Mouse (Mus musculus): Measurements from ENCODE around the gene Xrn1.
"Not testable (repeated sequence)": the region's sequence is repeated elsewhere in the genome, so short reads cannot be mapped to it uniquely, and the experiment has no call there.

Gene Xrn1

DNA sequence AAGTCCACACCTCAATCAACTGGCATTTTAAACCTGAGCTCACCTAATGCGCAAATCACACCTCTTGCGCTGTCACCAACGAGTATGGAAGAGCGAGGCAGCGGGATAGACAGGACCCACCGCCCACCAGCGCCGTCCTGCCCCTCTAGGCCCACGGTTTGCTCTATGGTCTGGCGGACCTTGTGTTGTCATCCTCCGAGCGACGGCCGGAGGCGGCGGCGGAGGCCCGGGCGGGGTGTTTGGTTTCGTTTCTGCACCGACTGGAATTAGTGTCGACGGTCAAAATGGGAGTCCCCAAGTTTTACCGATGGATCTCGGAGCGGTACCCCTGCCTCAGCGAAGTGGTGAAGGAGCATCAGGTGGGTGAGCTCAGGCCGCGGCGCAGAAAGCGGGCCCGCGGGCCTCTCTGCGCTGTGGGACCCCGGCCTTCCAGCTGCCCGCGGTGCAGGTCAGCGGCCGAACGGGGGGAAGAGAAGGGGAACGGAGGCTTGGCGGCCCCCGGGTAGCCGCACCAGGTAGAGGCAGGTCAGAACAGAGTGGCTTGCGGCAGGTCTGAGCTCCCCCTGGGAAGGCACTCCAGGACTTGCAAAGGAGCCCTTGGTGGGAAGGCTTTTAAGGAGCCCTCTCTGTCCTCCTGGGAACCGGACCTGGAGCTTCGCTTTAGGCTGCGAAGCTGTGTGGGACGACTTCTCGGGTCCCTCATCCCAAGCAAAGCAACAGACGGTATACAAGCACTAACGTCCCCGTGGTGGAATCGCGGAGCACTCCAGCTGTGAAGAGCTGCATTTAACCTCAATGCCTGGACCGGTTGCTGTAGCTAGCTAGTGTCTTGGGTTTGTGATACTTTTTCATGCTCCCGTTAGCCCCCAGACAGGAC is at the start of gene Xrn1:
Gene Xrn1, plus strand, starts transcription at position 176 of the 877 bp plus-strand sequence.
- peak; percentile 98 for DNase-seq (ENCODE audit: low spot score)

- no peak for DNase-seq (ENCODE audit: low spot score)
Observed at GRCm38 (mm10) chr9:95932855-95933254, 21.7 kb upstream of the Xrn1 start.

DNA sequence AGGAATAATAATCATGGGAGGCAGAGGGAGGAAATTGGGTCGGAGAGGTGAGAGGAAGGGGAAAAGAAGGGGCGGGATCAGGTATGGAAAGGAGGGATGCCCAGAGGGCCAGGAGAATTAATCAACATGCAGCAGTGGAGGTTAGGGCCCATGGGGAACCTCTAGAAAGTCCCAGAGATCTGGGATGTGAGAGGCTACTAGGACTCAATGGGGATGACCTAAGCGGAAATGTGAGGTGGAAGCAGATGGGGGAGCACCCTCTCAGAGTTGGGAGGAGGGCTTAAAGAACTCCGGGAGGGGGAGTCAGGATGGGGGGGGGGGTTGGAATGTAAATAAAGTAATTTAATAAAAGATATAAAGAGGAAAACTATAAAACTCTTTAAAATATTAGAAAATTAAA is 902 bp upstream of the Xrn1 start:
- DNase-seq (ENCODE audit: low spot score): no peak

GRCm38 (mm10) chr9:95954226-95954584 is 355 bp upstream of the Xrn1 start:
- DNase-seq (ENCODE audit: low spot score): peak; percentile 73

GRCm38 (mm10) chr9:95957611-95958010 is 3.1 kb downstream of the Xrn1 start:
- no peak for DNase-seq (ENCODE audit: low spot score)

GRCm38 (mm10) chr9:95958041-95958730 is 3.6 kb downstream of the Xrn1 start:
- no peak for DNase-seq (ENCODE audit: low spot score)

GRCm38 (mm10) chr9:95958731-95959105 is 4.2 kb downstream of the Xrn1 start:
- not testable (repeated sequence) for DNase-seq (ENCODE audit: low spot score)

DNA sequence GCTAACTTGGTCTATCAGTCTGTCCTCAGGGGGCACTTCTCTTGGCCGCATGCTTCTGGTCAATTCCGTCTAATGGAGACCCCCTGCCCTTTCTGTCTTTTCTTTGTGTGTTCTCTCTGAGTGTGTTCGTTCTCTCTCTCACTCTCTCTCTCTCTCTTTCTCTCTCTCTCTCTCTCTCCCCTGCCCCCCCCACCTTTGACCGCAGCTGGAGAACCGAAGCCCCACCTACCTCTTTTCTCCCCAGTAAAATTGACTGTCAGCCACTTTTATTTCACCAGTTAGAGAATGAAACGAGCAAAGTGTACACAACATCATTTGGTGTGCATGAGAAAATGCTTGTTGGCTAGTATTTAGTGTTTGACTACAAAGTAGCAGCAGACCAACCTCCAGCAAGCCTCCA is 4.7 kb downstream of the Xrn1 start:
- no peak for DNase-seq (ENCODE audit: low spot score)

- DNase-seq (ENCODE audit: low spot score): no peak
Observed at GRCm38 (mm10) chr9:95959732-95960428, 5.3 kb downstream of the Xrn1 start.

GRCm38 (mm10) chr9:95961058-95961457 is 6.5 kb downstream of the Xrn1 start:
- DNase-seq (ENCODE audit: low spot score): no peak

- no peak for DNase-seq (ENCODE audit: low spot score)
Observed at GRCm38 (mm10) chr9:95964037-95964436, 9.5 kb downstream of the Xrn1 start.

DNA sequence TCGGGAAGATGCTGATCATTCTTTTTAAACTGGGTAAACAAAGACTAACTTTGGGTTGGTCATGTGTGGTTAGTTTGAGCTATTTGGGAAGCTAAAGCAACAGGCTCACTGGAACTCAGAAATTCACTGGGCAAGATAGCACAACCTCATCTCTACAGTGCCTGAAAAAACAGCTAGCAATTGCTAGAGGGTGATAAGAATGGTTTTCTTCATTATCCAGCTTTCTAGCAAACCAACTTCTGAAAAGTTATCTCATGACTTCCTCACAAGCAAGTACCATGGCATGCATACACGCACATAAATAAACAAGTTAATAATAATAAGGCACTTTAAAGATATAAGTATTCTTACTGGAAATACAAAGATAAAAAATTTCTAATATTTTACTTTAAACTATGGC is 23.7 kb downstream of the Xrn1 start:
- DNase-seq (ENCODE audit: low spot score): no peak

- DNase-seq (ENCODE audit: low spot score): no peak
Observed at GRCm38 (mm10) chr9:95979896-95980295, 25.3 kb downstream of the Xrn1 start.

GRCm38 (mm10) chr9:95992255-95992654 is 37.7 kb downstream of the Xrn1 start:
- no peak for DNase-seq (ENCODE audit: low spot score)

- DNase-seq (ENCODE audit: low spot score): no peak
Observed at GRCm38 (mm10) chr9:96004455-96004854, 49.9 kb downstream of the Xrn1 start.

DNA sequence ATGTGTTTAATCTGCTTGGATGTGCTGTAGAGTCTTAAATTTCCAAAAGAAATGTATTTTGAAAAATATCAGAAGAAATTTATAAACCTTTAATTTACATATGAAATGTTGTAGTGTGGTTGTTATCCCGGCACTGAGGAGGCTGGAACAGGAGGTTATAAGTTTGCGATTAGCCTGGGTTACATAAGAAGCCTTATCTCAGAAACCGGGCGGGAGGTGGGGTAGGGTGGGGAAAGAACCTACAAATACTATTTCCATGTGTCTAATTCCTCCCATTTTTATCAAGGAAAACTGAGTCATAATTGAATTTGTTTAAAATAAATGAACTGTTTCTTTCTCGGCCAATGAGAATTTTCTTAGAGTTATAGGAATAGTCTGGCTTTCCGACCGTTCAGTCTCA is 56.1 kb downstream of the Xrn1 start:
- no peak for DNase-seq (ENCODE audit: low spot score)

DNA sequence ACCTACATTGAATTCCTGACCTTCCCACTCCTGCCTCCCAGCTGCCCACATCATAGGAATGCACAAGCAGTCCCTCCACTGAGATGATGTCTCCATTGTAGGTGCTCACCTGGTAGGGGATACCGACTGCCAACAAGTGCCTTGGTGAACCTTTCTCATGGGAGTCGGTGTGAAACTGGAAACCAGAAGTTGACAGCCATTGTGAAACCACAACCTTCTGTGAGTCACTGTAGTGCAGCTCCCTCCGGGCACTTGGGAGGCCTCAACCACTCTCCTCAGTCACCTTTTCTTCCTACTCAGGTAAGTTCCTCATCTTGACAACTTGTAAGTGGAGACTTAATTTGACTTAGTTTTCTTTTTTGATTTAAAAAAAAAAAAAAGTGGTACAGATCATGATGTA is 69.4 kb downstream of the Xrn1 start:
- no peak for DNase-seq (ENCODE audit: low spot score)

GRCm38 (mm10) chr9:96027913-96028312 is 73.4 kb downstream of the Xrn1 start:
- DNase-seq (ENCODE audit: low spot score): no peak

DNA sequence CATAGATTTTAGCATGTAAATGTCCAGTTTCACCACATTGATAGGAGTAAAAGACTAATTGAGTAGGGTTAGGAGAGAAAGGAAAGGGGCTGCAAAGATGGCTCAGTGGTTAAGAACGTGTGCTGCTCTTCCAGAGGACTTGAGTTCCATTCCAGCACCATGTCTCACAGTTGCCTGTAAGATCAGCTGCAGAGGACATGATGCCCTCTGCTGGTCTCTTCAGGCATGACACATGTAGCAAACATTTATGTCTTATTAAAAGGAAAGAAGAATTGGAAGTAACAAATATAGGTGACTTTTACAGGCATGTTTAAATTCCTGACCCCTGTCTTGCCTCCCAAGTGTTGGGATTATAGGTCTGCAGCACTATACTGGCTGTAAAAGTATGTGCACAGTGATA is 74.3 kb downstream of the Xrn1 start:
- DNase-seq (ENCODE audit: low spot score): peak; percentile 69

GRCm38 (mm10) chr9:96029886-96030285 is 75.3 kb downstream of the Xrn1 start:
- DNase-seq (ENCODE audit: low spot score): no peak

DNA sequence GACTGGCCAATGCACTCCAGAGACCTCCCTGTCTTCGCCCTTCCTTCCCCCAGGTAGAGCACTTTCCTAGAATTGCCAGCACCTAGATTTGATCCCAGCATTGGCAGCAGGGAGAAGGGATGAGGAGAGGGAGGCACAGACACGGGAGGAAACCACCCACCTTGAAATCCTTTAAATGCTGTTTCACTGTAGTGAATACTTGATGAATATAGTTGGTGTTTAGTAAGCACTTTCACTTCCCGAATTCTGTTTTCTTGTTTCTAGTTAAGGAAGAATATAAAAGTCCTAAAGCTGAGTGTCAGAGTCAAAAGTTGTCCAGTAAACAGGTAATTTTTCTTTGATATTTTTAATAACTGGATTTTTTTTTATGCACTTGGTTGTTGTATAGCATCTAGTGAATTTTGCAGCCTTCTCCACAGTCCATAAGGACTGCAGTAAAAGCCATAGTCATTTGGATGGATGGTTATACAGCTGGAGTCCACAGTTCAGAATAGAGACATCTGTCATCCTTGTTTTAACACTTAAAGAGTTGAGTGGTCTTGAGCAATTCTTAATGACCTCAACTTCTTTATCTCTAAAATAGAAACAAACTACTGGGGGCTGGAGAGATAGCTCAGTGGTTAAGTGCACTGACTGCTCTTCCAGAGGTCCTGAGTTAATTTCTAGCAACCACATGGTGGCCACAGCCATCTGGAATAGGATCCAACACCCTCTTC is 81.0 kb downstream of the Xrn1 start:
- no peak for DNase-seq (ENCODE audit: low spot score)

- DNase-seq (ENCODE audit: low spot score): no peak
Observed at GRCm38 (mm10) chr9:96044214-96044613, 89.7 kb downstream of the Xrn1 start.
